Mouse (Mus musculus) bone marrow, adult 2 months (tissue): ENCODE measurements at regions not wholly inside any gene's neighbourhood (a gene's known extent, or its start where the extent isn't known, plus 50 kb on each side); places are given as distances from the start of the nearest gene placed in this dataset.

Source experiments
- CTCF ChIP-seq: fragments of 200-500 bp; IDR thresholded peaks from 2 replicates; pipeline ENCODE4 v1.5.1; 2011; ENCODE audit warnings: low read length, control low read depth; ENCODE audit not compliant: control insufficient read depth, insufficient read depth
- POLR2A ChIP-seq: fragments of 200-500 bp; IDR thresholded peaks from 2 replicates; pipeline ENCODE4 v1.6.1; 2011; ENCODE audit warnings: low read depth, mild to moderate bottlenecking, control low read depth, low read length, borderline replicate concordance; ENCODE audit not compliant: control insufficient read depth

- TF ChIP-seq CTCF (no peak), POLR2A (no peak)
Measured at GRCm38 (mm10) chr6:4205681-4206080, 118.9 kb upstream of the Bet1 start.
